Mouse (Mus musculus): ENCODE measurements around the gene Sobp. TPM values are rescaled to one million over a fixed set of nuclear protein-coding genes. Genes with fewer than 3 reads are reported as not detected.

Gene Sobp
- polyA plus RNA-seq, 1 experiment from 2014 or later = 8.3 TPM

- H3K27ac ChIP-seq (replicated peaks) = no peak overlapping the region
- WGBS = 6% methylated on average over 21 of the region's 21 CpGs
Measured at GRCm38 (mm10) chr10:42957881-42958651, 216.3 kb downstream of the Sobp start.

GRCm38 (mm10) chr10:42955205-42955604, 219.1 kb downstream of the Sobp start:
- H3K4me2 ChIP-seq = no peak overlapping the region
- no peaks in the 10 kb centered on the region for H3K9me3 ChIP-seq
- H3K9ac ChIP-seq = no peak overlapping the region
- ATAC-seq (ENCODE audit: low read depth) = no peak
- H3K4me1 ChIP-seq (replicated peaks) = peaks cover 32% of the 10 kb centered on the region
- no peak overlapping the region for H3K27ac ChIP-seq (replicated peaks)
- H3K27me3 ChIP-seq = peaks cover 9% of the 10 kb centered on the region; the same call in 1 of the 2 replicates
- no peaks in the 10 kb centered on the region for H3K36me3 ChIP-seq
- 98% methylated on average over 3 of the region's 3 CpGs for WGBS
- H3K4me3 ChIP-seq = no peak overlapping the region

More at GRCm38 (mm10) chr10:42957881-42958651, 216.3 kb downstream of the Sobp start:
- no peaks in the 10 kb centered on the region for H3K9me3 ChIP-seq
- peak overlapping the region; percentile 28 for H3K4me3 ChIP-seq
- peaks cover 15% of the 10 kb centered on the region for H3K4me1 ChIP-seq (replicated peaks)
- ATAC-seq (ENCODE audit: low read depth) = peak; percentile 89
- H3K9ac ChIP-seq = peak overlapping the region; percentile 60
- peaks cover 9% of the 10 kb centered on the region; the same call in 1 of the 2 replicates for H3K27me3 ChIP-seq
- no peaks in the 10 kb centered on the region for H3K36me3 ChIP-seq
- H3K4me2 ChIP-seq = peak overlapping the region; percentile 49

- H3K27ac ChIP-seq (replicated peaks) = no peak overlapping the region
- H3K4me3 ChIP-seq = no peak overlapping the region
- no peak for ATAC-seq (ENCODE audit: low read depth)
- H3K36me3 ChIP-seq = no peaks in the 10 kb centered on the region
- peaks cover 9% of the 10 kb centered on the region; the same call in 1 of the 2 replicates for H3K27me3 ChIP-seq
- no peaks in the 10 kb centered on the region for H3K9me3 ChIP-seq
- 76% methylated on average over 5 of the region's 5 CpGs for WGBS
- H3K9ac ChIP-seq = no peak overlapping the region
- no peak overlapping the region for H3K4me2 ChIP-seq
- H3K4me1 ChIP-seq (replicated peaks) = peaks cover 35% of the 10 kb centered on the region
Measured at GRCm38 (mm10) chr10:42953601-42954000, 220.7 kb downstream of the Sobp start.

Other genes with a start within 250 kb of the Sobp start
- 1.9 TPM in 2 replicates for gene 9030612E09Rik, start 174 bp upstream of the Sobp start, polyA plus RNA-seq (2015; fragmentation: Nextera tagmentation; extraction: Ambion mirVana)
- 14.0 and 14.6 TPM in 2 replicates for gene Pdss2, start 47.0 kb upstream of the Sobp start, polyA plus RNA-seq (2015; fragmentation: Nextera tagmentation; extraction: Ambion mirVana)

All from neural tube, embryonic 13.5 days (tissue).